Mouse (Mus musculus): ENCODE results near the gene Tnr.

The Tnr gene

GRCm38 (mm10) chr1:159809493-159809892 is 285.9 kb downstream of the Tnr start:
- DNase-seq, result no peak

GRCm38 (mm10) chr1:159811805-159812204 is 288.2 kb downstream of the Tnr start:
- no peak for DNase-seq

GRCm38 (mm10) chr1:159812820-159813411 is 289.3 kb downstream of the Tnr start:
- DNase-seq, result peak; percentile 3 to 22

- no peak for DNase-seq
Observed at GRCm38 (mm10) chr1:159814348-159814747, 290.8 kb downstream of the Tnr start.

- no peak for DNase-seq
Observed at GRCm38 (mm10) chr1:159816614-159817371, 293.2 kb downstream of the Tnr start.

GRCm38 (mm10) chr1:159819511-159819910 is 295.9 kb downstream of the Tnr start:
- no peak for DNase-seq

DNA sequence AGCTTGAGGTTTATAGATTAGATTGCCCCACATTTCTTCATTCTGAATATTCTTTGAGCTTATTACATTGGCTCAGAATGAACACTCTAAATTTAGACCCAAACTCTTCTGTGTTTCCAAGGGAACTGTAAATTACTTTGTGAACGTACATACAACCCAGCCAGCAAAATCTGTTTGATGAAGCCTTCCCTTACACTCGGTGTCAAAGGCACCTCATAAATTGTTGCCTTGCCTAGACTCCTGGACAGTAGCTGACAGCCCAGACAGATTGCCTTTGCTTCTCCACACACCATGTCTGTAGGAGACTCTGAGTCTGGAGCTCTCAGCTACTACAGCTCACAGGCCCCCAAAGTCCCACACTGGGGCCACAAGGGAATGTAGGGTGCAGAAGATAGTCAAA is 298.8 kb downstream of the Tnr start:
- no peak for DNase-seq

- no peak for DNase-seq
Observed at GRCm38 (mm10) chr1:159828531-159828930, 305.0 kb downstream of the Tnr start.

GRCm38 (mm10) chr1:159833165-159833564 is 309.6 kb downstream of the Tnr start:
- DNase-seq, result no peak

- DNase-seq, result no peak
Observed at GRCm38 (mm10) chr1:159833646-159834338, 310.2 kb downstream of the Tnr start.

DNA sequence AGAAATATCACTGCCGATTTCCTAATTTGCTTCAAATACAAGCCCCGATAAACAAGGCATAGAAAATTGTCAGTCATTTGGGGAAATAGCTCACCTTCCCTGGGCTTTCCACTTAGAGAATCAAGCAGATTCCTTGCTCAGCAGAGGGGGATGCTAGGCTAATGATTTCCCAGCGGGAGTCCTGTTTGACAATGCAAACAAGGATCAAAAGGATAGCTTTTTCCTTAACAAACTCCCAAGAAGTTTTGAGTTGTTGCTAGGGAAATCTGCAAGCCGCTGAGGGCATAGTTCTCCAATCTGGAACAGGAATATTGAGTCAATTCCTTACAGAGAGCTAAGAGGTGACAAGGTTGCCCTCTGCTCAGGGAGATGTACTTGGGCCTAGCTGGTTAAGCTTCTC is 311.6 kb downstream of the Tnr start:
- DNase-seq, result no peak

GRCm38 (mm10) chr1:159840337-159840736 is 316.8 kb downstream of the Tnr start:
- DNase-seq, result no peak

DNA sequence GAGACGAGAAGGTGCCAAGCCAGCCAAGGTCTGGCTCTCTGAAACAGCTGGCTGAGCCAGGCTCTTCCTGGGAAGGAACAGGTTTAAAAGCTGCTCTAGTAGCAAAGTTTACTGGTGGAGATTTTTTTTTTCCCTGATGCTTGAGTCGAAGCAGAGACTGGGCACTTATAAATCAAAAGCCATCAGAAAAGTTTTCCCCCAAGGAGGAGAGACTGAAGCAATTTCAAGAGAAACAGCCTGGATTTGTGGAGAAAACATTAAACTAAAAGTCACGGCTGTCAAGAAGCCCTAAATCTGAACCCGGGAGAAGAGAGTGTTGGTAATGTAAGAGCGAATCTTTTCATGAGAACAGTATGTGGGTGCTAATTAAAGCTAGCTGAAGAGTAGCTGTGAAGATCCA is 319.3 kb downstream of the Tnr start:
- no peak for DNase-seq

GRCm38 (mm10) chr1:159852088-159852487 is 328.5 kb downstream of the Tnr start:
- no peak for DNase-seq

DNA sequence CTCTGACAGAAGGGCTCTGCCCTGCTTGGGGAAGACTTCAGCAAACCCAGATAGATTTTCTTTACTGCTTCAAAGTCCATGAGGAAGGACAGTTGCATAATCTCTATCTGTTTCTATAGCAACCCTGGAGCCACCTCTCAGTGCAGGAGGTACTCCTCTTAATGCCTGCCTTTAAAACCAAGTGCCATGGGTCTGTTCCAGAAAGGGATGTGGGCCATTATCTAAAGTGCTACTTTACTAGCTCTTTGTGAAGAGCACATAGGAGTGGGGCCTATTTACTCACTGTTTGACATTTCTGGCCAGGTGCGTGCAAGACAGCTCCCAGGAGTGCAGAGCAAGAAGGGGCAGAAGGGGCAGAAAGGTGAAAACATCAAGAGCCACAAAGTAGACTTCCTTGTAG is 330.7 kb downstream of the Tnr start:
- no peak for DNase-seq

DNA sequence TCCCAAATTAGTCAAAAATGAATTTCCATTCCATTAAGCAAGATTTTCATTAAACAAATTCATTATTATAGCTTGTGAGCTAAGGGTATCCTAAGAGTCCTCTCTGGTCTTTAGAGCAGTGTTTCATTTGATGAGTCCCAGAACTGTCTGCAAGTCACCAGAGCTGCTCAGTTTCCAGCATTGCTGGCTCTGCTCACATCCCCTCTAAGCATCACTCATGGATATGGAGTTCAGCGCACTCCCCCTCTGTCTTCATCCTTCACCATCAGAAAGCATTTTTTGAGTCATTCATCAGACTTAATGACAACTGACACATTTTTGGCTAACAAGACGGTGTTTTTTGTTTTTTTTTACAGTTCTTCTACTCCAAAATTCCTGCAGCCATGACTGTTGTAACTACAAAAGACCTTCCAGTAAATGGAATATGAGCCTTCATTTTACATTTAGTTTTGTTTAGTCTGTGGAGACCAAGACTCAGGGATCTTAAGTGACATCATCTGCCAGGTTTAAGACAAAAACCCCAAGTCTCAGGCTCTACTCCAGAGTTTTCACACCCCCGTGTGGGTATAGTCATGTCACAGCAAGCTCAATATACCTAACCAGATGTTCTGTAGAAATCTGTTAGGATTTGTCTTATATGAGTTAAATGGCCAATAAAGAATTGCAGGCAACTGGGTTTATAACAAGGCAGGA is 338.4 kb downstream of the Tnr start:
- DNase-seq, result no peak

DNA sequence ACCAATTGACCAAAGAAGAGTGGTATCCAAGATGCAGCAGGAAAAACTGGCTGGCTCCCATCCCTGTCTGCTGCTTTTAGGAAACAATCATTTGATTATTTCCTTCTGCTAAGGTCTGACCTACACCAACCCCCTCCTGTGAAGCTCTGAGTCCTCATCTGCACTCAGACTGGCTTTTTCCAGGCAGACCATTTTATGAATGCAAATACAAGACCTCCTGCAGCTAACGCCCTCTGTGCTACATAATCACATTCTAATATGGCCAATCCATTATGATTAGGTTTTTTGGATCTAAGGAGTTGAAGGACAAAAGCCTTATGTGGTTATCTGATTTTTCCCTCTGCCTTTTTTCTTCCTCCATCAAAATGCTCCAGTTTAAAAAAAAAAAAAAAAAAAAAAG is 342.1 kb downstream of the Tnr start:
- no peak for DNase-seq

DNA sequence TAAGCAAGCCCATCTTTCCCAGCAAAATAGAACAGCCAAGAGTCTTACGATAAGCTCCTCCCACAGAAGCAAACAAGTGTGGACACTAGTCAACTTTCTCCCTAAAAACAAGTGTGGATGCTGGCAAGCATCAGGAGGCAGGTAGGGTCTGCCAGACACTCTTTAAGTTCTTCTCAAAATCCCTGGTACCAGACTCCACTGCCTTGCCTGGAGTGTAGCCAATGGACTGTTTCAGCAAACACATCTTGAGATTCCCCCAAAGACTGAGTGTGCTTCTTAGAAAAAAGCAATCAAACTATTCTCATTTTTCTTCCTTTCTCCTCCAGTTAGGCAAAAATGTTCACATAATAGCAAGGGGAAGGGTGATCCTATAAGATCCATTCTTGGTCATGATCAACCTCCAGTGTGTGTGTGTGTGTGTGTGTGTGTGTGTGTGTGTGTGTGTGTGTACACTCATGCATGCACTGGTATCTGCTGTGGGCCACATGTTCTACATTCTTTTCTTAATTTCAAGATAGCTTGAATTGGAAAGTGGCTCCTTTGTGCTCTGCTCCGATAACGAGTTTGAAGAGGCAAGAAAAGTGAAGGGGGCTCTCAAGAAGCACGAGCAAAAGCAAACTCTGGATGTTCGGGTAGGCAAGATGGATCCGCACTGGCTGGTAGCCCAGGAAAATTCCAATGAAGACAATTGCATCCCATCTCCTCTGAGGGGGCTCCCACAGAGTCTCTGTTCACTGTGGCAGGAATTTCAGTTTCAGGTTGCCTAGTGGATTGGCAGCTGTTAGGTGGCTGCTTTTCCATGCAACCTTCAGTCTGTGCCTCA is 346.3 kb downstream of the Tnr start:
- no peak for DNase-seq

GRCm38 (mm10) chr1:159872866-159873265 is 349.3 kb downstream of the Tnr start:
- no peak for DNase-seq

- no peak for DNase-seq
Observed at GRCm38 (mm10) chr1:159878681-159879080, 355.1 kb downstream of the Tnr start.

- no peak for DNase-seq
Observed at GRCm38 (mm10) chr1:159879866-159880265, 356.3 kb downstream of the Tnr start.

- DNase-seq, result no peak
Observed at GRCm38 (mm10) chr1:159885476-159885875, 361.9 kb downstream of the Tnr start.

- DNase-seq, result no peak
Observed at GRCm38 (mm10) chr1:159888611-159889010, 365.0 kb downstream of the Tnr start.
